Mouse (Mus musculus): Measurements from ENCODE around the gene BC024978. TPM values are rescaled to one million over a fixed set of nuclear protein-coding genes. Genes with fewer than 3 reads are reported as not detected.

Gene BC024978
- total RNA-seq, 2 experiments from 2014 or later, result 21.0 to 25.0 TPM

GRCm38 (mm10) chr7:27259771-27260170, 64.2 kb downstream of the BC024978 start:
- DNase-seq, result no peak

Small RNA genes lying within 50 kb of the gene (microRNA-seq; reads per million reads assigned to microRNA genes)
- gene Mir1191 (not detected), gene Mir3101 (not detected)

Other genes starting within 250 kb of the BC024978 start
- gene Cyp2a12, start 166.7 kb upstream of the BC024978 start, total RNA-seq (2021), result under 1 TPM; 0.30 to 0.79 TPM
- gene Cyp2f2, start 75.9 kb upstream of the BC024978 start, total RNA-seq (2021), result 100 to 1,000 TPM in 1 of 2 experiments, 1 to 10 TPM in 1; 1.7 to 817 TPM
- gene Cyp2t4, start 42.1 kb upstream of the BC024978 start, total RNA-seq (2021), result not detected
- 100 to 1,000 TPM in 1 of 2 experiments, 10 to 100 TPM in 1; 86.0 to 106 TPM for gene Egln2, start 29.0 kb upstream of the BC024978 start, total RNA-seq (2021)
- gene Rab4b, start 16.9 kb upstream of the BC024978 start, total RNA-seq (2021), result 10 to 100 TPM; 50.9 to 59.0 TPM
- not detected for gene Gm21983, start 14.7 kb upstream of the BC024978 start, total RNA-seq (2021)
- gene Mia, start 14.6 kb upstream of the BC024978 start, total RNA-seq (2021), result under 1 TPM; 0.50 to 0.56 TPM
- gene Snrpa, start 490 bp downstream of the BC024978 start, total RNA-seq (2021), result 10 to 100 TPM; 78.6 to 84.2 TPM
- 10 to 100 TPM; 14.0 to 14.6 TPM for gene Itpkc, start 32.9 kb downstream of the BC024978 start, total RNA-seq (2021)
- gene Coq8b, start 37.2 kb downstream of the BC024978 start, total RNA-seq (2021), result 10 to 100 TPM; 41.3 to 70.6 TPM
- 10 to 100 TPM in 1 of 2 experiments, 1 to 10 TPM in 1; 8.8 to 10.1 TPM for gene Numbl, start 62.7 kb downstream of the BC024978 start, total RNA-seq (2021)
- 10 to 100 TPM; 77.8 to 94.6 TPM for gene Ltbp4, start 141.9 kb downstream of the BC024978 start, total RNA-seq (2021)
- gene Shkbp1, start 160.2 kb downstream of the BC024978 start, total RNA-seq (2021), result 10 to 100 TPM; 22.3 TPM
- gene Gm20479, start 161.6 kb downstream of the BC024978 start, total RNA-seq (2021), result 1 to 10 TPM in 1 of 2 experiments, not detected in 1; 6.1 TPM

Measured in adrenal gland, postnatal 36 days (tissue).